Mouse (Mus musculus) CH12.LX (cell line): ENCODE measurements around the gene Dok1.

ENCODE experiments used
- CTCF ChIP-seq, 2 experiments: IDR thresholded peaks in 1 of 2; conservative IDR thresholded peaks in 1 of 2; 2 replicates each; pipeline ENCODE4 v1.5.1; 2011 to 2012; ENCODE audit warnings: low read depth in 2 of 2, low read length in 2 of 2, improper control_type of control experiment in 1 of 2, inconsistent platforms in 1 of 2, mild to moderate bottlenecking in 1 of 2, moderate library complexity in 1 of 2
- E2F4 ChIP-seq: IDR thresholded peaks from 2 replicates; pipeline ENCODE4 v1.6.1; 2011; ENCODE audit warnings: low read depth, low read length, improper control_type of control experiment; ENCODE audit not compliant: insufficient replicate concordance
- EP300 ChIP-seq: IDR thresholded peaks from 2 replicates; pipeline ENCODE4 v1.6.1; 2011; ENCODE audit warnings: low read length, improper control_type of control experiment
- KAT2A ChIP-seq: IDR thresholded peaks from 2 replicates; pipeline ENCODE4 v1.6.1; 2012; ENCODE audit warnings: low read length, improper control_type of control experiment, inconsistent platforms; ENCODE audit not compliant: insufficient replicate concordance
- MYC ChIP-seq: IDR thresholded peaks from 2 replicates; pipeline ENCODE4 v1.6.1; 2011; ENCODE audit warnings: low read depth, mild to moderate bottlenecking, improper control_type of control experiment, low read length
- POLR2A ChIP-seq: IDR thresholded peaks from 2 replicates; pipeline ENCODE4 v1.6.1; 2011; ENCODE audit warnings: low read depth, mild to moderate bottlenecking, improper control_type of control experiment, low read length
- POLR2AphosphoS2 ChIP-seq: IDR thresholded peaks from 2 replicates; pipeline ENCODE4 v1.6.1; 2011; ENCODE audit warnings: low read depth, low read length, improper control_type of control experiment
- RAD21 ChIP-seq: IDR thresholded peaks from 2 replicates; pipeline ENCODE4 v1.6.1; 2011; ENCODE audit warnings: low read depth, mild to moderate bottlenecking, low read length, improper control_type of control experiment, moderate library complexity
- TBP ChIP-seq: conservative IDR thresholded peaks from 2 replicates; pipeline ENCODE4 v1.6.1; 2011; ENCODE audit warnings: low read depth, low read length, improper control_type of control experiment
- ZNF384 ChIP-seq: IDR thresholded peaks from 2 replicates; pipeline ENCODE4 v1.6.1; 2012; ENCODE audit warnings: low read depth, low read length, improper control_type of control experiment, inconsistent platforms

DNA sequence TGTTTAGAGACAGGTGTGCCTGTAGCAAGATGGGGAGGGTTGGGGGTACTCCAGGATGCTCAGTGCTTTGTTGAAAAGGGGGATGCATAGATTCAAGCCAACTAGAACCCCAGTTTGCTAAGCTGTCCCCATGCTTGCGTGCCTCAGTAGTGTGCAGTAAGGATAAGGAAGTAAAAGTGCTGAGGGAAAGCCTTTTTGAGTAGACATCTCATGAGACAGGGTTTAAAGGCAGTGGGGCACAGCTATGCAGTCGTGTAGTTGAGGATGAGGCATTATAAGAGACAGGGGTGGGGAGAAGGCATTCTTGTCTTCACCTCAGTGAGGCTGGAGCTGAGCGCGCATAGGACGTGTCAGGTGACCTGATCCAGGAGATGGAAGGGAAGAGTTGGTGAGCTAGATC is 7.3 kb upstream of the Dok1 start:
- TF ChIP-seq RAD21 (no peak), CTCF (conservative IDR thresholded peaks at IDR 0.05 in 1 of 2, IDR thresholded peaks at IDR 0.05 in 1 of 2; ENCODE audit: low read depth in 2 of 2, low read length in 2 of 2) (no peak), E2F4 (no peak), TBP (no peak), POLR2A (no peak), KAT2A (no peak), EP300 (no peak), POLR2AphosphoS2 (no peak), ZNF384 (no peak), MYC (no peak)
